Mouse (Mus musculus) retina, postnatal 1 day (tissue): ENCODE results near the gene Abhd4.
A peak's percentile ranks its signal among the peaks of the same experiment; 100 is the strongest.

ENCODE experiments used
- DNase-seq: peaks from one replicate; pipeline ENCODE4 v3.0.0-alpha.2; 2012

Abhd4 gene

GRCm38 (mm10) chr14:54253741-54254291 is at the start of gene Abhd4, which contains the start of gene Dad1:
Gene Abhd4 (plus strand): TSS chr14:54254188.
Gene Dad1 (minus strand): TSS chr14:54254104.
- DNase-seq: peak; percentile 99

GRCm38 (mm10) chr14:54204311-54204710 is 49.7 kb upstream of the Abhd4 start:
- DNase-seq: no peak

- peak; percentile 69 for DNase-seq
Observed at GRCm38 (mm10) chr14:54204786-54205185, 49.2 kb upstream of the Abhd4 start.

- DNase-seq: no peak
Observed at GRCm38 (mm10) chr14:54205904-54206303, 48.1 kb upstream of the Abhd4 start.

- no peak for DNase-seq
Observed at GRCm38 (mm10) chr14:54206309-54206708, 47.7 kb upstream of the Abhd4 start.

GRCm38 (mm10) chr14:54206750-54207550 is 47.0 kb upstream of the Abhd4 start:
- no peak for DNase-seq

- no peak for DNase-seq
Observed at GRCm38 (mm10) chr14:54207924-54208323, 46.1 kb upstream of the Abhd4 start.

- DNase-seq: no peak
Observed at GRCm38 (mm10) chr14:54208741-54209140, 45.2 kb upstream of the Abhd4 start.

- no peak for DNase-seq
Observed at GRCm38 (mm10) chr14:54209932-54210331, 44.1 kb upstream of the Abhd4 start.

- no peak for DNase-seq
Observed at GRCm38 (mm10) chr14:54210401-54210800, 43.6 kb upstream of the Abhd4 start.

- no peak for DNase-seq
Observed at GRCm38 (mm10) chr14:54211199-54211598, 42.8 kb upstream of the Abhd4 start.

- no peak for DNase-seq
Observed at GRCm38 (mm10) chr14:54211755-54212154, 42.2 kb upstream of the Abhd4 start.

- DNase-seq: no peak
Observed at GRCm38 (mm10) chr14:54213734-54214133, 40.3 kb upstream of the Abhd4 start.

GRCm38 (mm10) chr14:54214477-54214876 is 39.5 kb upstream of the Abhd4 start:
- no peak for DNase-seq

- no peak for DNase-seq
Observed at GRCm38 (mm10) chr14:54214901-54215300, 39.1 kb upstream of the Abhd4 start.

GRCm38 (mm10) chr14:54216126-54216525 is 37.9 kb upstream of the Abhd4 start:
- DNase-seq: no peak

GRCm38 (mm10) chr14:54218233-54218632 is 35.8 kb upstream of the Abhd4 start:
- DNase-seq: no peak

- DNase-seq: no peak
Observed at GRCm38 (mm10) chr14:54218721-54219120, 35.3 kb upstream of the Abhd4 start.

GRCm38 (mm10) chr14:54219256-54219655 is 34.7 kb upstream of the Abhd4 start:
- DNase-seq: no peak

GRCm38 (mm10) chr14:54219849-54220248 is 34.1 kb upstream of the Abhd4 start:
- no peak for DNase-seq

GRCm38 (mm10) chr14:54220726-54221494 is 33.1 kb upstream of the Abhd4 start:
- no peak for DNase-seq

- no peak for DNase-seq
Observed at GRCm38 (mm10) chr14:54221641-54222040, 32.3 kb upstream of the Abhd4 start.

GRCm38 (mm10) chr14:54222289-54222727 is 31.7 kb upstream of the Abhd4 start:
- no peak for DNase-seq
